Mouse (Mus musculus): ENCODE measurements at regions not wholly inside any gene's neighbourhood (a gene's known extent, or its start where the extent isn't known, plus 50 kb on each side); places are given as distances from the start of the nearest gene placed in this dataset.

DNA sequence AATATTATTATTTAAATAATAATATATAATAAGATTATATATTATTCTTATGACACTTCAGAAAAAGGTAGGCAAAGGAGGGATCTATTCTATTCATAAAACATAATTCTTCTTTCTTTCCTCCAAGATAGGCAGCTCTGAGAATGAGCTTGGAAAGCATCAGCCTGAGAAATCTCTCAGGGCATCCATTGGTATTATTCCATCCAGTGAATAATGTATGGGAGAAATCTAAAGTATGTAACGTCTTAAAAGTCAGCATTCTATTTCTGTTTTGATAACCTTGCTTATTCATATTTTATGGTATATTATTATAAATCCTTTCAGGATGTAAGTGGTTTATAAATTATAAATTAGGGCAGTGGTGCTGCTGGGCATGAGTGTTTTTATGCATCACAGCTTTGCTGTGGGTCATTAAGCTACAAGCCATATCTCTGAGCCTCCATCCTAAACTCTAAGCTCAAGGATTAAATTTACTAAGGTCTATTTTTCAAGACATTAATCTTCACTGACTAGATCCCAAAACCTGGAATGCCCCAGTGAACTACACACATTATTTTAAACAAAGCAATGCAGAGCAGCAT lies 766.9 kb upstream of the Luzp2 start:
- DNase-seq (ENCODE audit: low spot score in 2 of 2), result no peak

DNA sequence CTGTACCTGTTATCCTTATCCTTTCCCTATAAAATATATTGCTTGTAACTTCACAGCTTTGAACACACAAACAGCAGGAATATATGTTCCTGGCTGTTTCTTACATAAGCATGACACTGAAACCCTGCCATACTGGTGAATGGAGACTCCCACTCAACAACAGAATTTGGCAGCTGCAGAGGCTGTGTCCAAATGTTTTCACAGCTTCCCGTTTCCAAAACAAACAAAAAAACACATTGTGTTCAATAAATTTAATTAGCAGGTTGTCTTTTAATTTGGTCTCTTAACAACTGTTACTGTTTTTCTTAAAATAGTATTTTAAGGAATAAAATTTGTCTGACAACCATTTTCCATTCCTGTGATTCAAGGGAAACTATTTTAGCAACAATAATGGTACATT lies 718.3 kb upstream of the Luzp2 start:
- DNase-seq (ENCODE audit: low spot score in 2 of 2), result peak; percentile 6 to 54

DNA sequence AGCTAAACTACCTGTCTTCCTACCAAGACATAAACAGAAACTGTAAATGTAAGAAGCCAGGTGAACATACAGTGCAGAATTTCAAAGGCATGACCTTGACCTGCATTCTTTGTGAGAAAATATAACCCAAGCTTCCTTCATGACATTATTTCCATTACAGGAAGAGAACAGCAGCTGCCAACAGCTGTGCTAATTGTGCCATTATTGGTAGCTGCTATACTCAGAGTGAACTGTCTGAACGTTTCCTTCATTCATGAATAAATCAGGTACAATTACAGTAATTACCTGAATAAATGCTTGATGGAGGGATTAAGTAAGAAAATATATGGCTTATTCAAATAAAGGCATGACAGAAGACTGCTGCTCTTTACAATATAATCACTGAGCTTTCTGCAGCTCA lies 696.3 kb upstream of the Luzp2 start:
- no peak for DNase-seq (ENCODE audit: low spot score in 2 of 2)

DNA sequence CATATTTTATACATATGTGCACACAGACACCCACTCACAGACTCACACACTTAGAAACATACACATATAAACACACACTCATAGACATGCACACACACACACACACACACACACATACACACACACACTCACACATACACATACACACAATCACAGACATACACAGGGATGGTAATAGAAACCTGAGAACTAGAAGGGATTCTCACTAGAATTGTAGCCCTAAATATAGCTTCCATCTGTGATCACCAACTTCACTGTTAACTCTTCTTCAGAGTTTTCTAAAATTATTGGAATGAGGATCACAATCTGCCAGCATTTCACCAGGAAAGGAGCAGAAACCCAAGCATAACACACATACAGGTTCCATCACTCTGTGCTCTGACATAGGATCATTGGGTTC lies 684.4 kb upstream of the Luzp2 start:
- DNase-seq (ENCODE audit: low spot score in 2 of 2), result no peak

DNA sequence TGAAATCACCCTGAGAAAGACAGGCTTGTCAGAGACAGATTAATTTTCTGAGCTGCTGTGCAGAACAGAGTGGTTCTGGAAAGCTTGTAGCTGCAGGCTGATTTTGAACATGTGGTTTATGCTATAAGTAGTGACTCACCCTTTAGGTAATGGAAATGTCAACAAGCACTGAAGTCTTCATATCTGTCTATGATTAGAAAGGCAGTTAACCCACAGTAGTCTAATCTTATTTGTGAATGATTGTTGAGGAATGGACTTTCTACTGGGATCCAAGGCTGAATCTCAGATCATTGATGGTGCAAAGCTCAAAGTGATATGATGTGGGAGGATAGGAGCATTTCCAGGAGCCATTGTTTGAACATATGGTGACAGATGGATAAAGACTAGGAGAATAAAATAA lies 635.3 kb upstream of the Luzp2 start:
- DNase-seq (ENCODE audit: low spot score in 2 of 2), result no peak

All from layer of hippocampus, adult 18-20 months (tissue).